Mouse (Mus musculus): ENCODE results near the gene Otof.

DNA sequence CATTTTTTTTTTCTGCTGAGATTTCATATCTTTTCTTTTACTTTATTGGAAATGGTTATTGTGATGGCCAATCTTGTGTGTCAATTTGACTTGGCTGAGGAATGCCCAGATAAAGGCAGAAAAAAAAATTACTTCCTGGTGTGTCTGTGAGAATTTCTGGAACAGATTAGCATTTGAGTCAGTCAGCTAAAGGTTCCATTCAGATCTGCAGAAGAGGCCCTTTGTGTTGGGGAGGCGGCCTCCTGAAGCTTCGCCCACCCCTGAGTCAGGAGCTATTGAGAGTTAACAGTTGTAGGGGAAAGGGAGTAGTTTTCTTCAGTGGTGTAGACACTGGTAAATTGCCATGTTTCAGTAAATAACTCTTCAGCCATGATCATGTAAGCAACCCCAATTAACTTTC lies 33.6 kb upstream of the Otof start:
- no peak for TF ChIP-seq CTCF (IDR thresholded peaks at IDR 0.05; ENCODE audit: control insufficient read depth, insufficient read depth, insufficient replicate concordance, low read depth, low read length)
- TF ChIP-seq POLR2A (IDR thresholded peaks at IDR 0.05; ENCODE audit: control insufficient read depth, low read depth, low read length): no peak
